Mouse (Mus musculus): Measurements from ENCODE around the gene Nup133.

- TF ChIP-seq POLR2A (IDR thresholded peaks at IDR 0.05; ENCODE audit: low read depth, low read length) = no peak
- no peak for TF ChIP-seq CTCF (conservative IDR thresholded peaks at IDR 0.05; ENCODE audit: insufficient read depth, insufficient read length, low read depth, low read length)
Observed at GRCm38 (mm10) chr8:123894502-123895097, 54.5 kb downstream of the Nup133 start, which contains the start of gene Acta1.
